Mouse (Mus musculus) thymus, adult 2 months (tissue): ENCODE measurements around the gene Dazap1.

Source experiments
- CTCF ChIP-seq: fragments of 200-500 bp; IDR thresholded peaks from 2 replicates; pipeline ENCODE4 v1.5.1; 2012; ENCODE audit warnings: mild to moderate bottlenecking, control low read depth, low read length, moderate library complexity, borderline replicate concordance; ENCODE audit not compliant: control insufficient read depth, poor library complexity, insufficient read depth; ENCODE audit errors: extremely low read depth
- POLR2A ChIP-seq: fragments of 200-500 bp; IDR thresholded peaks from 2 replicates; pipeline ENCODE4 v1.6.1; 2012; ENCODE audit warnings: mild to moderate bottlenecking, low read length, control low read depth, moderate library complexity; ENCODE audit not compliant: control insufficient read depth, poor library complexity, insufficient read depth; ENCODE audit errors: extremely low read depth

DNA sequence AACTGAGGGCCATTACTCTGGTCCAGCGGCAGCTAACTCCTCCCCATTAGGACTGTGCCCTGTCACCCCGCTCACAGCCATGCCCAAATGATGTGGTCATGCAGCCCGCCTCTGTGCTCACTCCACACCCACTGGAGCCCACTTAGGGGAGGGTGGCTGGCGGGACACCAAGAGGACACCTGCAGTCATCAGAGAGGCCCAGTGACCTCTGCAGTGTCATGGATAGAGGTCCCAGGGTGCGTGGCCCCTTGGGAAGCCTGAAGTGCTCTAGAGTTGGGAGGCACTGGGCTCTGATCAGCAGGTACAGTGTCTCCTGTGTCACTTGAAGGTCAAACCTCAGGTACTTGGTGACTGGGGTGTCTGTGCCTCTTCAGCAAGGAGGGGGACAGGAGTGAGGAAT, 35.5 kb downstream of the Dazap1 start:
- TF ChIP-seq CTCF (no peak), POLR2A (no peak)
